ENCODE assay signal across 14 mouse cellular contexts in the genomic region with DNA sequence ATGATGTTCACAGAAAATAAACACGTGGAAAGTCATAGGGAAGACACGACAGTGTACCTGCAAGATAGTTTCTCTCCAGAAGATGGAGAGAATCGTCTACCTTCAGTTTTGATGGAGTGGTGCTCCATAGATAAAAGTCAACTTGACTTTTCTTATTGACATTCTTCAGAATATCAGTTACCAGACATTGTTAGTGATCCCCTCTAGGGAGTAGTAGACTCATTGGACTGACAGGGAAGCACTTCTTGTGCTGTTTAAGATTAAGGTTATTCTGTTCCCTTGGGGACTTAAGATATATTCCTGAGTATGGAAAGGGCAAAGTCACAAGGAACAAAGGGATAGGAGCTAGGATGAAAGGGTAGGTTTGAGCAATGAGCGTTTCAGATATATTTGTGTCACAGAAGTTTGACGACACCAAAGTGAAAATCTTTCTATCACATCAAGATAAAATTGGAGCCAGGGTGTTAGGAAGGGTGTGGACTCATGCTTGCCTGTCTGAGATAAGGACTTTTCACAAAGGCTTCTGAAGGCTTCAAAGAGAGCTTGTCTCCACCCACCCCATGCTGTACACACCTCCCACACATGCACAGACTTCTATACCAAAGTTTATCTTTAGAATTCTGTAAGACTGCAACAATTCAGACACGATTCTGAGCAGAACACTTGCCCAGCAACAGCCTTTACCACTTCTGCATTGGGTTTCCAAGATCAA.
DNase-seq lines count a peak whose midpoint lies in the region; ATAC-seq and TF ChIP-seq lines count a peak whose summit lies in the region.
"Had no signal": no experiment of that assay in that cellular context is flagged by ENCODE, and none has a peak within 500 bp of the region (broad histone marks: within the 10 kb centered on the region; RNA-seq: fewer than 3 reads in every experiment).

No protein-coding gene starts in this region.

- H3K4me3 ChIP-seq in stomach, embryonic 15.5 days (replicated peaks): no peak overlapping the region
- H3K4me3 ChIP-seq in stomach, postnatal 0 days (ENCODE audit: low read depth, low read length): no peak overlapping the region
- H3K4me3 ChIP-seq: embryonic facial prominence, embryonic 12.5 days; forebrain, embryonic 12.5 days; intestine, embryonic 15.5 days; layer of hippocampus, adult 2 months had no signal

- no peak for TF ChIP-seq EP300 in stomach, postnatal 0 days (optimal IDR thresholded peaks at IDR 0.05)

- H3K27ac ChIP-seq in stomach, embryonic 15.5 days: no peak overlapping the region
- no peak overlapping the region for H3K27ac ChIP-seq in stomach, postnatal 0 days (replicated peaks)
- H3K27ac ChIP-seq: embryonic facial prominence, embryonic 12.5 days; forebrain, embryonic 12.5 days; intestine, embryonic 15.5 days; layer of hippocampus, adult 2 months; macrophage had no signal

- H3K27me3 ChIP-seq in stomach, embryonic 15.5 days (replicated peaks): no peaks in the 10 kb centered on the region
- H3K27me3 ChIP-seq in stomach, postnatal 0 days (ENCODE audit: control insufficient read depth, insufficient read depth, low read length): no peaks in the 10 kb centered on the region
- H3K27me3 ChIP-seq: embryonic facial prominence, embryonic 12.5 days; forebrain, embryonic 12.5 days; intestine, embryonic 15.5 days had no signal

- WGBS in stomach, embryonic 15.5 days: 62% methylated on average over 6 of the region's 6 CpGs
- WGBS in stomach, postnatal 0 days: 61% methylated on average over 6 of the region's 6 CpGs

- intact Hi-C loops in left cerebral cortex, postnatal 36 days (cut with DNase I): no loop called here

- no peaks in the 10 kb centered on the region for H3K36me3 ChIP-seq in stomach, embryonic 15.5 days
- H3K36me3 ChIP-seq in stomach, postnatal 0 days (ENCODE audit: control insufficient read depth, insufficient read depth, low read length): no peaks in the 10 kb centered on the region
- H3K36me3 ChIP-seq: embryonic facial prominence, embryonic 12.5 days; forebrain, embryonic 12.5 days; intestine, embryonic 15.5 days had no signal

- no peaks in the 10 kb centered on the region for H3K9me3 ChIP-seq in stomach, embryonic 15.5 days
- no peaks in the 10 kb centered on the region for H3K9me3 ChIP-seq in stomach, postnatal 0 days (ENCODE audit: control insufficient read depth, low read length)
- H3K9me3 ChIP-seq: embryonic facial prominence, embryonic 12.5 days; forebrain, embryonic 12.5 days; intestine, embryonic 15.5 days had no signal

- TF ChIP-seq CTCF in stomach, postnatal 0 days (IDR thresholded peaks at IDR 0.05; ENCODE audit: low read depth): no peak

- H3K4me2 ChIP-seq in stomach, embryonic 15.5 days: no peak overlapping the region
- H3K4me2 ChIP-seq in stomach, postnatal 0 days (replicated peaks; ENCODE audit: low read depth): no peak overlapping the region
- H3K4me2 ChIP-seq: embryonic facial prominence, embryonic 12.5 days; forebrain, embryonic 12.5 days; intestine, embryonic 15.5 days had no signal

- H3K9ac ChIP-seq in stomach, embryonic 15.5 days: no peak overlapping the region
- H3K9ac ChIP-seq in stomach, postnatal 0 days (ENCODE audit: low read length): no peak overlapping the region
- H3K9ac ChIP-seq: embryonic facial prominence, embryonic 12.5 days; forebrain, embryonic 12.5 days; intestine, embryonic 15.5 days had no signal

- DNase-seq in stomach, postnatal 0 days (ENCODE audit: low spot score): no peak
- peak; percentile 59 for DNase-seq in c-Kit-positive CD71-positive TER-119-positive erythroid progenitor cells, embryonic 14.5 days (ENCODE audit: low spot score)
- peak; percentile 21 to 33 for DNase-seq in left cerebral cortex, postnatal 36 days (ENCODE audit: low spot score in 2 of 2)
- DNase-seq in telencephalon, adult 2 months (ENCODE audit: low read depth, low spot score): peak; percentile 83
- no peak for DNase-seq in adrenal gland, postnatal 36 days
- DNase-seq in kidney, adult 18-20 months: no peak
- DNase-seq: cerebellum, adult 9-11 months; gastrocnemius, postnatal 14 days had no signal

- no peaks in the 10 kb centered on the region for H3K4me1 ChIP-seq in stomach, embryonic 15.5 days
- H3K4me1 ChIP-seq in stomach, postnatal 0 days (replicated peaks; ENCODE audit: control insufficient read depth, insufficient read depth): no peaks in the 10 kb centered on the region
- H3K4me1 ChIP-seq: embryonic facial prominence, embryonic 12.5 days; forebrain, embryonic 12.5 days; intestine, embryonic 15.5 days had no signal

- ATAC-seq in stomach, embryonic 15.5 days (ENCODE audit: insufficient read depth, low FRiP score, low read depth): peak; percentile 39; the same call in 1 of the 2 replicates
- ATAC-seq in stomach, postnatal 0 days (ENCODE audit: low FRiP score, low TSS enrichment): no peak
- ATAC-seq: intestine, embryonic 15.5 days had no signal

Comparison
In these comparisons a context has a peak if more than half of its experiments do, and no peak if none do; other contexts are left out.
1. DNase-seq: peak in c-Kit-positive CD71-positive TER-119-positive erythroid progenitor cells, embryonic 14.5 days (single experiment), left cerebral cortex, postnatal 36 days (2 of 2) and telencephalon, adult 2 months (single experiment); none in stomach, postnatal 0 days (single experiment), adrenal gland, postnatal 36 days (0 of 2) and kidney, adult 18-20 months (single experiment).